Mouse (Mus musculus): ENCODE data around the gene Zkscan2. TPM values are rescaled to one million over a fixed set of nuclear protein-coding genes. Genes with fewer than 3 reads are reported as not detected.

Zkscan2 gene
- under 1 TPM in 1 of 2 experiments, not detected in 1; 0.07 TPM for polyA plus RNA-seq (2017; shearing (Covaris generic))

GRCm38 (mm10) chr7:123500239-123501219 is at the start of gene Zkscan2:
Gene Zkscan2, minus strand, starts transcription at chr7:123500449.

GRCm38 (mm10) chr7:123462070-123462501 is 38.2 kb downstream of the Zkscan2 start, which contains the start of gene Aqp8:
Gene Aqp8, plus strand, starts transcription at chr7:123462291.

Other genes starting within 250 kb of the Zkscan2 start
- 10 to 100 TPM; 30.9 to 39.6 TPM for gene Lcmt1, start 130.7 kb downstream of the Zkscan2 start, polyA plus RNA-seq (2017; shearing (Covaris generic))
- gene Arhgap17, start 130.5 kb downstream of the Zkscan2 start, polyA plus RNA-seq (2017; shearing (Covaris generic)): 10 to 100 TPM; 40.1 to 43.2 TPM
- not detected for gene Aqp8, start 38.2 kb downstream of the Zkscan2 start, polyA plus RNA-seq (2017; shearing (Covaris generic))